Mouse (Mus musculus) mouse embryonic stem cell (cell line): Measurements from ENCODE around the gene Pabpc1l.

ENCODE experiments used
- in situ Hi-C, 2 experiments: fragments of 300-500 bp; cut with MboI; formaldehyde crosslinking; loops; 1 replicate in 1 of 2; 3 replicates in 1 of 2; pipeline ENCODE4 v1.14.3; 2019 to 2020; ENCODE audit warnings: low sequenced_read_pairs in 2 of 2, low pct_unique_long_range_greater_than_20kb in 1 of 2, mixed read lengths in 1 of 2; ENCODE audit not compliant: unreplicated experiment in 1 of 2

Gene Pabpc1l

GRCm38 (mm10) chr2:164025150-164025549 lies at the start of gene Pabpc1l:
Pabpc1l (plus strand) TSS chr2:164025450.
- in situ Hi-C loops: no loop called here

- in situ Hi-C loops: loop anchor here in 1 of 2 experiments (10.0 kb wide), 1 partner anchor 122 kb away; the partner anchor contains the start of gene Kcnk15
Measured at GRCm38 (mm10) chr2:163976448-163976847, 48.8 kb upstream of the Pabpc1l start.

- in situ Hi-C loops: no loop called here
Measured at GRCm38 (mm10) chr2:163987233-163987632, 38.0 kb upstream of the Pabpc1l start.

GRCm38 (mm10) chr2:163992871-163993270 lies 32.4 kb upstream of the Pabpc1l start:
- in situ Hi-C loops: no loop called here

- in situ Hi-C loops: no loop called here
Measured at GRCm38 (mm10) chr2:163994654-163994976, 30.6 kb upstream of the Pabpc1l start, which contains the start of gene Ywhab. Ywhab (plus strand) TSS chr2:163994960.

- in situ Hi-C loops: no loop called here
Measured at GRCm38 (mm10) chr2:163994977-163995862, 30.0 kb upstream of the Pabpc1l start.

GRCm38 (mm10) chr2:163996275-163996674 lies 29.0 kb upstream of the Pabpc1l start:
- in situ Hi-C loops: no loop called here

- in situ Hi-C loops: no loop called here
Measured at GRCm38 (mm10) chr2:163996899-163997298, 28.4 kb upstream of the Pabpc1l start.

GRCm38 (mm10) chr2:163998981-163999380 lies 26.3 kb upstream of the Pabpc1l start:
- in situ Hi-C loops: no loop called here

- in situ Hi-C loops: no loop called here
Measured at GRCm38 (mm10) chr2:164002637-164003036, 22.6 kb upstream of the Pabpc1l start.

GRCm38 (mm10) chr2:164004503-164004902 lies 20.7 kb upstream of the Pabpc1l start:
- in situ Hi-C loops: no loop called here

GRCm38 (mm10) chr2:164006932-164007331 lies 18.3 kb upstream of the Pabpc1l start:
- in situ Hi-C loops: no loop called here

GRCm38 (mm10) chr2:164007547-164007946 lies 17.7 kb upstream of the Pabpc1l start:
- in situ Hi-C loops: no loop called here

GRCm38 (mm10) chr2:164007987-164008545 lies 17.2 kb upstream of the Pabpc1l start:
- in situ Hi-C loops: no loop called here

- in situ Hi-C loops: no loop called here
Measured at GRCm38 (mm10) chr2:164009227-164009626, 16.0 kb upstream of the Pabpc1l start.

GRCm38 (mm10) chr2:164010496-164010895 lies 14.8 kb upstream of the Pabpc1l start:
- in situ Hi-C loops: no loop called here

- in situ Hi-C loops: no loop called here
Measured at GRCm38 (mm10) chr2:164010944-164011343, 14.3 kb upstream of the Pabpc1l start.

GRCm38 (mm10) chr2:164015304-164015703 lies 9.9 kb upstream of the Pabpc1l start:
- in situ Hi-C loops: no loop called here

GRCm38 (mm10) chr2:164018910-164019309 lies 6.3 kb upstream of the Pabpc1l start:
- in situ Hi-C loops: no loop called here

- in situ Hi-C loops: no loop called here
Measured at GRCm38 (mm10) chr2:164019943-164020342, 5.3 kb upstream of the Pabpc1l start.
